Mouse (Mus musculus) ES-E14 (cell line): ENCODE measurements at regions not wholly inside any gene's neighbourhood (a gene's known extent, or its start where the extent isn't known, plus 50 kb on each side); places are given as distances from the start of the nearest gene placed in this dataset.

Experiments
- DNase-seq: peaks from one replicate; pipeline ENCODE4 v3.0.0-alpha.2; 2013; ENCODE audit warnings: low read depth, low spot score
- H3K27ac ChIP-seq: 2 replicates; pipeline ENCODE4 v1.5.1; 2012; ENCODE audit warnings: low read depth, mild to moderate bottlenecking, low read length, moderate library complexity, mixed read lengths; ENCODE audit not compliant: poor library complexity, insufficient read depth, severe bottlenecking
- H3K36me3 ChIP-seq: 2 replicates; pipeline ENCODE4 v1.6.1; 2012; ENCODE audit warnings: mild to moderate bottlenecking, low read length, moderate library complexity, mixed read lengths; ENCODE audit not compliant: control insufficient read depth, poor library complexity, insufficient read depth, severe bottlenecking
- H3K4me1 ChIP-seq, 2 experiments: fragments of 150-350 bp in 1 of 2; sonication (generic) in 1 of 2; 2 replicates each; pipeline ENCODE4 v1.6.1; 2012; ENCODE audit warnings: low read length in 2 of 2, mild to moderate bottlenecking in 1 of 2, mixed read lengths in 1 of 2; ENCODE audit not compliant: control insufficient read depth in 2 of 2, insufficient read depth in 2 of 2, poor library complexity in 1 of 2
- H3K4me3 ChIP-seq, 2 experiments: fragments of 150-350 bp in 1 of 2; sonication (generic) in 1 of 2; 2 replicates each; pipeline ENCODE4 v1.5.1; 2012; ENCODE audit warnings: low read length in 2 of 2, low read depth in 1 of 2, mild to moderate bottlenecking in 1 of 2, mixed read lengths in 1 of 2; ENCODE audit not compliant: insufficient read depth in 1 of 2, poor library complexity in 1 of 2, severe bottlenecking in 1 of 2
- H3K9ac ChIP-seq: 2 replicates; pipeline ENCODE4 v1.6.1; 2012; ENCODE audit warnings: low read depth, mild to moderate bottlenecking, low read length, mixed read lengths; ENCODE audit not compliant: poor library complexity, insufficient read depth, severe bottlenecking
- H3K9me3 ChIP-seq: fragments of 150-350 bp; sonication (generic); 2 replicates; pipeline ENCODE4 v1.6.1; 2012; ENCODE audit warnings: low read depth, mild to moderate bottlenecking, low read length; ENCODE audit not compliant: control insufficient read depth, insufficient read depth
- CHD2 ChIP-seq: IDR thresholded peaks from 2 replicates; pipeline ENCODE4 v1.6.1; 2014; ENCODE audit warnings: mild to moderate bottlenecking, low read depth, low read length, inconsistent platforms
- HCFC1 ChIP-seq: IDR thresholded peaks from 2 replicates; pipeline ENCODE4 v1.6.1; 2012; ENCODE audit warnings: low read length, inconsistent platforms, borderline replicate concordance; ENCODE audit not compliant: insufficient read depth
- MAFK ChIP-seq: IDR thresholded peaks from 2 replicates; pipeline ENCODE4 v1.6.1; 2014; ENCODE audit warnings: mild to moderate bottlenecking, low read depth, low read length, inconsistent platforms; ENCODE audit not compliant: insufficient read depth
- ZC3H11A ChIP-seq: IDR thresholded peaks from 2 replicates; pipeline ENCODE4 v1.6.1; 2012; ENCODE audit warnings: low read depth, mild to moderate bottlenecking, inconsistent platforms, low read length, borderline replicate concordance
- ZNF384 ChIP-seq: IDR thresholded peaks from 2 replicates; pipeline ENCODE4 v1.6.1; 2012; ENCODE audit warnings: low read depth, low read length, inconsistent platforms
- in situ Hi-C, 2 experiments: fragments of 600-800 bp; cut with MboI; formaldehyde crosslinking; loops; one replicate each; pipeline ENCODE4 v1.15.1; 2025; ENCODE audit warnings: low sequenced_read_pairs in 2 of 2, inconsistent platforms in 1 of 2; ENCODE audit not compliant: unreplicated experiment in 2 of 2

DNA sequence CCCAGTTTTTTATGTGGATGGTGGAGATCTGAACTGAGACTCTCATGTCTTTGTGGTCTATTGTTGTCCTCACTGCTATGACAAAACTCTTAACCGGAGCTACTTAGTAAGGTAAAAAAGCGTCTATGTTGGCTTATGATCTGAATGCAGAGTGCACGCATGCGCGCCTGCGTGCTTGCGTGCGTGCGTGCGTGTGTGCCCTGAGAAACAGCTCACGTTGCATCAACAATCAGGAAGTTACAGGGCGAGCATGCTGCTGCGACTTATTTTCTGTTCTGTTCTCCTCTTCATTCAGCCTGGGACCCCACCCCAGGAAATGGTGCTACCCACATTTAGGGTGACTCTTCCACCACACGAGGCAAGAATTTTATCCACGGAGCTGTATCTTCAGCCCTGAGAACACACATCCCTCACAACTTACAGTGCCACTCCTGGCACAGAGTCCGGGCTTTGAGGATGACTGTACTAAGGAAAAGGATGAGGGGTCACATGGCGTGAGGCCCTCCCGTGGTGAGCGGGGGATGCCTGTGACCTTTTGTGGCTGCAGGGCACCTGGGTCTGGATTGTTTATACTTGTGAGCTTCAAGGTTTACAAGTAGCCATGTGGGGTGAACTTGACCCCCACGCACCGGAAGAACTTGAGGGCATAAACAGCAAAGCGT lies 213.4 kb downstream of the Gadd45g start:
- no peak overlapping the region for H3K9ac ChIP-seq
- no peak overlapping the region for H3K27ac ChIP-seq
- H3K36me3 ChIP-seq: no peaks in the 10 kb centered on the region
- in situ Hi-C loops: no loop called here
- TF ChIP-seq HCFC1: no peak
- no peak for TF ChIP-seq MAFK
- no peak for TF ChIP-seq CHD2
- TF ChIP-seq ZC3H11A: no peak
- no peak for TF ChIP-seq ZNF384
- no peak overlapping the region for H3K4me3 ChIP-seq
- no peaks in the 10 kb centered on the region; the same call in 1 of the 2 replicates for H3K9me3 ChIP-seq
- peaks cover 4 to 14% of the 10 kb centered on the region in 2 experiments for H3K4me1 ChIP-seq
- DNase-seq: no peak

- H3K9me3 ChIP-seq: no peaks in the 10 kb centered on the region
- H3K9ac ChIP-seq: no peak overlapping the region
- peaks cover 4 to 14% of the 10 kb centered on the region in 2 experiments for H3K4me1 ChIP-seq
- no peaks in the 10 kb centered on the region for H3K36me3 ChIP-seq
- TF ChIP-seq ZC3H11A (no peak), CHD2 (no peak), HCFC1 (no peak), MAFK (no peak), ZNF384 (no peak)
- in situ Hi-C loops: no loop called here
- H3K27ac ChIP-seq: no peak overlapping the region
- no peak overlapping the region for H3K4me3 ChIP-seq
- no peak for DNase-seq
Observed at GRCm38 (mm10) chr13:52060418-52060870, 214.0 kb downstream of the Gadd45g start.

DNA sequence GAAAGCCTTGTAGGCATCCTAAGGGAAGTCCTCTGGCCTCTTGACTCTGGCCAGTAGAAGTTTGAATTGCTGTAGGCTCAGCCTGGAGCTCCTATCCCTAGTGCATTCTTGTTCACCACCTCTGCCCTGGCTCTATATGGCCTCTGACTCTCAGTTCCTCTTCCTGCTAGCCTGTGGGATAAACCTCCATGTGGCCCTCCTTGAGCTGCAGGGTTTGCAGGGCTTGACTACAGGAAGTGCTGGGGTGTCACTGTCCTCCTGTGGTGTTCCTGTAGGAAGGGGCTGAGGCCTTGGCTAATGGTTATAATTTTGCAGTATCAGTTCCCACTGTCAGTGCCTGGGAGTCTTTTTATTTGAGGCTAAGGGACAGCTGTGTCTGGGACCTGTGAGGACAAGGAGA lies 215.0 kb downstream of the Gadd45g start:
- Histone ChIP-seq H3K9ac (no peak overlapping the region), H3K4me3 (no peak overlapping the region), H3K27ac (no peak overlapping the region), H3K4me1 (peaks cover 4 to 14% of the 10 kb centered on the region in 2 experiments), H3K36me3 (no peaks in the 10 kb centered on the region), H3K9me3 (no peaks in the 10 kb centered on the region)
- DNase-seq: no peak
- TF ChIP-seq ZC3H11A: no peak
- no peak for TF ChIP-seq CHD2
- TF ChIP-seq HCFC1: no peak
- TF ChIP-seq ZNF384: no peak
- TF ChIP-seq MAFK: no peak
- in situ Hi-C loops: no loop called here

DNA sequence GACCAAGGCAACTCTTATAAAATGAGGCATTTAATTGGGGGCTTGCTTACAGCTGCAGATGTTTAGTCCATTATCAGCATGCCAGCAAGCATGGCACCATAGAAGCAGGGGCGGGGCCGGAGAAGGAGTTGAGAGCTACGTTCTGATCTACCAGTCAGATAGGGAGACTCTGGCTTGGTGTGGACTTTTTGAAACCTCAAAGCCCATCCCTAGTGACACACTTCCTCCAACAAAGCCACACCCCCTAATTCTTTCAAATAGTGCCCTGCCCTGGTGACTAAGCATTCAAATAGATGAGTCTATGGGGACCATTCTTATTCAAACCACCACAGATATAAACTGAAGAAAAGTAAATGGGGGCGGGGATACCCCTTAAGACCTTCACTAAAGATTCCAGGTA lies 215.4 kb downstream of the Gadd45g start:
- no peak overlapping the region for H3K4me3 ChIP-seq
- H3K27ac ChIP-seq: no peak overlapping the region
- in situ Hi-C loops: no loop called here
- H3K9ac ChIP-seq: no peak overlapping the region
- TF ChIP-seq CHD2 (no peak), MAFK (peak; percentile 68), ZNF384 (no peak), HCFC1 (no peak), ZC3H11A (no peak)
- H3K9me3 ChIP-seq: no peaks in the 10 kb centered on the region
- no peak for DNase-seq
- H3K36me3 ChIP-seq: no peaks in the 10 kb centered on the region
- H3K4me1 ChIP-seq: peaks cover 4 to 14% of the 10 kb centered on the region in 2 experiments

DNA sequence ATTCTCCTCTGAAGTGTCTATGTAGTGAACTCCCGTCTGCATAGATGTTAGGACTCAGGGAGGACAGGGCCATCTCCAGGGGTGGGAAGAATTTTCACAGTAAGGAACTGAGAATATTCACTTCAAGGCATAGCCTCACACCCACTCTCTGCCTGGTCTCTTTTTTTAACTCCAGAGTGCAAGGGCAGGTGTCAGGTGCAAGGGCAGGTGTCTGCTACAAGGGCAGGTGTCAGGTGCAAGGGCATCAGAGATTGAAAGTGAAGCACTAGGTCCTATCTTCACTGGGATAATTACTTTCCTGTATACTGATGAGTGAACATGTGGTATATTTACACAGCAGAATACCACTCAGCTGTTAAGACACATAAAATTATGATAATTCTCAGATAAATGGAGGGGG lies 216.1 kb downstream of the Gadd45g start:
- Histone ChIP-seq H3K9me3 (no peaks in the 10 kb centered on the region), H3K27ac (no peak overlapping the region), H3K4me1 (peaks cover 4 to 14% of the 10 kb centered on the region in 2 experiments), H3K36me3 (no peaks in the 10 kb centered on the region), H3K4me3 (no peak overlapping the region), H3K9ac (no peak overlapping the region)
- TF ChIP-seq CHD2 (no peak), ZNF384 (no peak), HCFC1 (no peak), MAFK (no peak)
- in situ Hi-C loops: no loop called here
- no peak for DNase-seq
